Mouse (Mus musculus) stomach, embryonic 16.5 days (tissue): ENCODE results near the gene Nbas. TPM values are rescaled to one million over a fixed set of nuclear protein-coding genes. Genes with fewer than 3 reads are reported as not detected.

Experiments
- ATAC-seq: fragments of 200-750 bp; cut with Nextera tagmentation; 2 replicates; pipeline ENCODE4 v1.8.0; 2017; ENCODE audit warnings: moderate number of reproducible peaks, moderate TSS enrichment; ENCODE audit not compliant: insufficient read depth, low FRiP score
- H3K27ac ChIP-seq: fragments of 300-500 bp; sonication (generic); 2 replicates; pipeline ENCODE4 v1.5.1; 2014; ENCODE audit warnings: low read length
- H3K27me3 ChIP-seq: fragments of 300-500 bp; sonication (generic); 2 replicates; pipeline ENCODE4 v1.6.1; 2014; ENCODE audit warnings: low read length, control low read depth, mixed read lengths; ENCODE audit not compliant: control insufficient read depth, insufficient read depth
- H3K36me3 ChIP-seq: fragments of 300-500 bp; sonication (generic); 2 replicates; pipeline ENCODE4 v1.6.1; 2014; ENCODE audit warnings: low read length; ENCODE audit not compliant: control insufficient read depth, insufficient read depth
- H3K4me1 ChIP-seq: fragments of 300-500 bp; sonication (generic); 2 replicates; pipeline ENCODE4 v1.6.1; 2014; ENCODE audit warnings: low read length, control low read depth, mixed read lengths; ENCODE audit not compliant: control insufficient read depth, insufficient read depth
- H3K4me2 ChIP-seq: fragments of 300-500 bp; sonication (generic); 2 replicates; pipeline ENCODE4 v1.6.1; 2014; ENCODE audit warnings: low read depth, low read length, mixed read lengths
- H3K4me3 ChIP-seq: fragments of 300-500 bp; sonication (generic); replicated peaks from 2 replicates; pipeline ENCODE4 v1.5.1; 2014; ENCODE audit warnings: mild to moderate bottlenecking, low read length
- H3K9ac ChIP-seq: fragments of 300-500 bp; sonication (generic); 2 replicates; pipeline ENCODE4 v1.6.1; 2014; ENCODE audit warnings: low read length
- H3K9me3 ChIP-seq: fragments of 300-500 bp; sonication (generic); replicated peaks from 2 replicates; pipeline ENCODE4 v1.6.1; 2016; ENCODE audit warnings: low read length, control low read depth; ENCODE audit not compliant: control insufficient read depth
- WGBS: fragments of 180-500 bp; shearing (Covaris S2); extraction: QIAGEN DNeasy Blood & Tissue Kit; methylation state at CpG from one replicate; pipeline ENCODE4 v1.1.7; 2014; 5-methylcytosine and 5-hydroxymethylcytosine counted together
- polyA plus RNA-seq: library from polyadenylated mRNA; unstranded; fragments of >200 nt; fragmentation: Nextera tagmentation; extraction: Ambion mirVana; gene quantifications from 2 replicates; pipeline ENCODE4 v1.2.1, GENCODE M21; 2015

Gene Nbas
- 23.6 and 25.6 TPM in 2 replicates for polyA plus RNA-seq

DNA sequence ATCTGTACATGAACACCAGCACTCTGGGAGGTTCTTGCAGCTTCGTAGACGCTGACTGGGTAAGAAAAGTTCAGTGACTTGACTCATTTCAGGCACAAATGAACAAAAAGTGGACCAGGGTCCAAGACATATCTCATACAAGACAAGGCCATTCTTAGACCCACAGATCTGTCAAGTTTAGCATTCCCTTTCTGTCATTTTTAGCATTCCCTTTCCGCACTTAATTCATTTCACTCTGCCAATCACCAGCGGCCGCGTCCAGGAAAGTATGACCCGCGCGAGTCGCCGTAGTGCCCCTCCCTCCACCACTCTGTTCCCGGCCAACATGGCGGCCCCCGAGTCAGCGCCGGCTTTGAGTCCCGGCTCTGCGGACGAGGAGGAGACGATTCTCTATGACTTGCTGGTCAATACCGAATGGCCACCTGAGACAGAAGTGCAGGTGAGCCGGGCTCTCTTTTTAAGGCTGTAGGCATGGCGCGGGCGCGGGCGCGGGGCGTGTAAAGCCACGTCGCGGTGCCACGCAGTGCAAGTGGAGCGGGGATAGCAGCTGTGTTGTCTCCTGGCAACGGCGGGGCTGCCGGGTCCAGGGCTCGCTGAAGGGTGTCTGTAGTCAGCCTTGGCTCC, at the start of gene Nbas:
Gene Nbas, plus strand, starts transcription at position 308 of the 624 bp plus-strand sequence.
- H3K4me1 ChIP-seq, result peaks cover 5% of the 10 kb centered on the region
- WGBS, result 2% methylated on average over 38 of the region's 38 CpGs
- no peaks in the 10 kb centered on the region for H3K9me3 ChIP-seq
- peak; percentile 92 for ATAC-seq
- H3K4me3 ChIP-seq, result peak within 1 kb of the TSS; percentile 98
- peak within 1 kb of the TSS; percentile 94 for H3K9ac ChIP-seq
- 0 out of 2 replicates have a peak within 1 kb of the TSS, but pooled peaks have one; percentile 46 for H3K27ac ChIP-seq
- H3K27me3 ChIP-seq, result no peaks in the 10 kb centered on the region
- H3K36me3 ChIP-seq, result no peaks in the 10 kb centered on the region
- peak within 1 kb of the TSS; percentile 83 for H3K4me2 ChIP-seq

DNA sequence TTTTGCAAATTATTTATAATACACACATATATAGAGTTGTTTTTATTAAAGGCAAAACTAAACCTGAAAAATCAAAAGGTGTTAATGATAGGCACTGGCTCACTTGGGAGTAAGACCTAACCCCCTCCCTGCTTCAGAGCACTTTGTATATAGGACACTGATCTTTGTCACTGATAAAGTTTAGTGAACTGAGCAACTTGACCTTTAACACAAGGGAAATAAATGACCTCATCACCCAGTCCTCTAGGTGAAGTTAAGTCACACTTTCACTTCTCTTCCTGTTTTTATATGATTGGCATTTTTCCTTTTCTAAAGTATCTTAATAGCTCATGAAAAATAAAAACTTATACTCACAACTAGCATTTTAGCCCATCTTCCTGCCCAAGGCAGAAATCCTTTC, 26.5 kb upstream of the Nbas start:
- Histone ChIP-seq H3K4me3 (no peak overlapping the region), H3K27me3 (no peaks in the 10 kb centered on the region), H3K36me3 (peaks cover 27% of the 10 kb centered on the region), H3K9ac (no peak overlapping the region), H3K4me2 (no peak overlapping the region), H3K4me1 (no peaks in the 10 kb centered on the region), H3K27ac (no peak overlapping the region), H3K9me3 (no peaks in the 10 kb centered on the region)
- no peak for ATAC-seq

DNA sequence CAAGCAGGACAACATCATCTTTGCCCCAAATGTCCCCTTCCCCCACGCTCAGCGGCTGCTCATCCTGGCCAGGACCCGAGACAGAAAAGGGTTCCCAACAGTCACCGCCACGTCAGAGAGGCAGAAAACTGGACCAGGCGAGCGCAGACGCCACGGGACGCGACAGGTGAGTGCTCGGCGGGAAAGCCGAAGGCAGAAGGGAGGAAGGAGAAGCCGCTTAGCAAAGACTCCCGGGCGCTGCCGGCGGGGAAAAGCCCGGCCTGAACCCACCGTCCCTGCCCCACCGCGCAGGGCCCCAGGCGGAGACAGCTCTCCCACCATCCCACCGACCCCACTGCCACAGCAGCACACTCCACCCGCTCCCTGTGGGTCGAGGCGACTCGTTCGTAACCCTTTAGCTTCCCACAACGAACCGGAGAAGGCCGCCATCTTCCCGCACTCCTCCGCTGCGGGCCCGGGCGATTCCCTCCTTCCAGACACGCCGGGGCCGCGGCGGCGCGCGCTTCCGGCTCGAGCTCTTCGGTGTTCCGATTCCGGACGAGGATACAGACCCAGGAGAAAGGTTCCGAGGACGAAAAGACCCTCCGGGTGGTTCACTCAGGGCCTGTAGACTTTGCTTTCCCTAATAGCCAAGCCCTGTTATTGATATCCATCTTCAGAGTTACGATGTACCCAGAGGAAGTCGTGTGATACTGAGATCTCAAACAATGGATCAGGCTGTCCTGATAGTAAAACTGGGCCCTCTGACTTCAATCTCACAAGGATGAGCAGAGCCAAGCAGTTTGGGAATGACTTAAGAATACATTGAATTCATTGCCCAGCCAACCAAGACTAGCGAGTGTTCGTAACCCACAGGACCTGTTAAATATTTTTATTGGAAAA, 20.0 kb upstream of the Nbas start, which contains the start of gene Ddx1:
Gene Ddx1, minus strand, starts transcription at position 523 of the 882 bp plus-strand sequence.
- Histone ChIP-seq H3K9ac (peak within 1 kb of the TSS; percentile 96), H3K36me3 (0 out of 2 replicates have a peak, but pooled peaks cover 3% of the 10 kb centered on the region), H3K27ac (peak within 1 kb of the TSS; percentile 86), H3K4me3 (peak within 1 kb of the TSS; percentile 98), H3K27me3 (no peaks in the 10 kb centered on the region), H3K4me2 (peak within 1 kb of the TSS; percentile 65), H3K4me1 (peaks cover 3% of the 10 kb centered on the region; the same call in 1 of the 2 replicates), H3K9me3 (no peaks in the 10 kb centered on the region)
- WGBS, result 3% methylated on average over 58 of the region's 59 CpGs
- ATAC-seq, result peak; percentile 93

DNA sequence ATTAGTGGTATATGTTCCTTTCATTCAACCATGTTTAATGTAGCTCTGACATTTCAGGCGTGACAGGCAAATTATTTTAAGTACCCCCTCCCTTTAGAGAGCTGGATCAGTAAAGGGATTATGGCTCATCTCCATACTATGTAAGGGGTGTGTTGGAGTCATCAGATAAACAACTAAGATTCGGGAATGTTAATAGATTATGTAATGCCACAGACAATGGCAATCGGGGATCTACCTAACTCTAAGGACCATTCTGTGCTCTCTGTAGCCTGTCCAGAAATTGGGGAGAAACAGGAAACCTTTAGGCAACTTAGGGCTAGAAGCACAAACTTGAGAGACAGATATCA, 19.4 kb upstream of the Nbas start:
- Histone ChIP-seq H3K36me3 (0 out of 2 replicates have a peak, but pooled peaks cover under 1% of the 10 kb centered on the region), H3K27ac (no peak overlapping the region), H3K27me3 (no peaks in the 10 kb centered on the region), H3K9ac (peak overlapping the region; percentile 96), H3K4me3 (peak overlapping the region; percentile 98), H3K4me1 (peaks cover 3% of the 10 kb centered on the region; the same call in 1 of the 2 replicates), H3K9me3 (no peaks in the 10 kb centered on the region), H3K4me2 (peak overlapping the region; percentile 65)
- WGBS, result 84% methylated on average over 3 of the region's 3 CpGs
- no peak for ATAC-seq

DNA sequence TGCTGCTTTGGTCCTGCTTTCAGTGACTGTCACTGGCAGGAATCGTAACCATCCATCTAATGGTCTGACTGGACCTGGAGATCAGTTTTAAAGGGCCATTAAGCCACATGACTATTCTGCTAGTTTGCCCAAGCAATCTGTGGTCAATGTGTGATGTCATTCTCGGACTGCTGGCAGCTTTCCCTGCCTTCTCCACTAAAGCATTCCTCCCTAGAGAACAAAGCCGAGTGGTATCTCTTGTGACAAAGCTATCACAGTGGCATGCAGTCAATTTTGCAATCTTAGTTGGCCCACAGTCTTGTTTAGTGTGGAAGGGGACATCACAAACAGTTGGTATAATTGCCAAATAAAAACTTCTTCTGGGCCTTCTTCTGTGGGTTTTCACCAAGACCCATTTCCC, 13.9 kb upstream of the Nbas start:
- Histone ChIP-seq H3K9ac (no peak overlapping the region), H3K4me3 (no peak overlapping the region), H3K9me3 (no peaks in the 10 kb centered on the region), H3K4me1 (no peaks in the 10 kb centered on the region), H3K27me3 (no peaks in the 10 kb centered on the region), H3K27ac (no peak overlapping the region), H3K4me2 (no peak overlapping the region), H3K36me3 (no peaks in the 10 kb centered on the region)
- WGBS, result 46% methylated on average over 3 of the region's 3 CpGs
- ATAC-seq, result no peak

DNA sequence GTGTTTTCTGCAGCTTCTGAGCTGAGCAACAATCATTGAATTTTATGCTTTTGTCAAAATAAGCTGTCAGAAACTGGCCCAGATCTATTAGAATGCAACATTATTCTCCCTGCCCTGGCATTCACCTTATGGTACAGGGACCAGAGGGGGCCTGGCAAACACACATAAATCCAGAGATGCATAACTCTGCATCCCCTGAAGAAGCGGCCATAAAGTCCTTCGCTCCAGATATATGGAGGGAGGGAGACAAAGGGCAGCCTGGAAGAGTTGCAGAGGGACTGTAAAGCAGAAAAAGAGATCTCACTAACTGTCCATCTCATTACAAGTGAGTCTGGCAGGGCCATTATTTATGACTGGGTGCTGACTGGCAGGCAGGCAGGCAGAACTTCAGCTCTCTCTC, 13.2 kb upstream of the Nbas start:
- no peaks in the 10 kb centered on the region for H3K27me3 ChIP-seq
- H3K9ac ChIP-seq, result no peak overlapping the region
- no peaks in the 10 kb centered on the region for H3K4me1 ChIP-seq
- H3K36me3 ChIP-seq, result no peaks in the 10 kb centered on the region
- no peak overlapping the region for H3K27ac ChIP-seq
- H3K9me3 ChIP-seq, result no peaks in the 10 kb centered on the region
- no peak for ATAC-seq
- H3K4me2 ChIP-seq, result no peak overlapping the region
- no peak overlapping the region for H3K4me3 ChIP-seq
- WGBS, result 75% methylated on average over 2 of the region's 2 CpGs

DNA sequence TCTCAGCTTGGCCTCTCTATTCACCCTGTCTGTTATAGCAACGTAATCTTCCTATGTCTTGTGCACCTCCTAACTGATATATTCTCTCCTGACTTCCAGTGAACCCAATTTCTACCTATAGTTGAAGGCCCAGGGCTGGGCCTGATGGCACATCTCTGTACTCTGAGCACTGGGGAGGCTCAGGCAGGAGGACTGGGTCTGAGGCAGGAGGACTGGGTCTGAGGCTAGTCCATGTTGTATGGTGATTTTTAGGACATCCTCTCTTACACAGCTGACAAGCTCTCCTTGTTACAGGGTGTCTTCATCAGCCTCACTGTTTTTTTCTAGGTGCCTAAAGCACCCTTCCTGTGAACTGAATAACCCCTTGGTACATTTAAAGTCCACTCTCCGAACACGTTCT, 521 bp upstream of the Nbas start:
- peak overlapping the region; percentile 83; the same call in 1 of the 2 replicates for H3K4me2 ChIP-seq
- peaks cover 5% of the 10 kb centered on the region for H3K4me1 ChIP-seq
- peak overlapping the region; percentile 98 for H3K4me3 ChIP-seq
- H3K36me3 ChIP-seq, result no peaks in the 10 kb centered on the region
- H3K27me3 ChIP-seq, result no peaks in the 10 kb centered on the region
- ATAC-seq, result peak; percentile 14; the same call in 1 of the 2 replicates
- H3K9me3 ChIP-seq, result no peaks in the 10 kb centered on the region
- H3K9ac ChIP-seq, result peak overlapping the region; percentile 94
- 45% methylated on average over 3 of the region's 3 CpGs for WGBS
- H3K27ac ChIP-seq, result no peak overlapping the region

DNA sequence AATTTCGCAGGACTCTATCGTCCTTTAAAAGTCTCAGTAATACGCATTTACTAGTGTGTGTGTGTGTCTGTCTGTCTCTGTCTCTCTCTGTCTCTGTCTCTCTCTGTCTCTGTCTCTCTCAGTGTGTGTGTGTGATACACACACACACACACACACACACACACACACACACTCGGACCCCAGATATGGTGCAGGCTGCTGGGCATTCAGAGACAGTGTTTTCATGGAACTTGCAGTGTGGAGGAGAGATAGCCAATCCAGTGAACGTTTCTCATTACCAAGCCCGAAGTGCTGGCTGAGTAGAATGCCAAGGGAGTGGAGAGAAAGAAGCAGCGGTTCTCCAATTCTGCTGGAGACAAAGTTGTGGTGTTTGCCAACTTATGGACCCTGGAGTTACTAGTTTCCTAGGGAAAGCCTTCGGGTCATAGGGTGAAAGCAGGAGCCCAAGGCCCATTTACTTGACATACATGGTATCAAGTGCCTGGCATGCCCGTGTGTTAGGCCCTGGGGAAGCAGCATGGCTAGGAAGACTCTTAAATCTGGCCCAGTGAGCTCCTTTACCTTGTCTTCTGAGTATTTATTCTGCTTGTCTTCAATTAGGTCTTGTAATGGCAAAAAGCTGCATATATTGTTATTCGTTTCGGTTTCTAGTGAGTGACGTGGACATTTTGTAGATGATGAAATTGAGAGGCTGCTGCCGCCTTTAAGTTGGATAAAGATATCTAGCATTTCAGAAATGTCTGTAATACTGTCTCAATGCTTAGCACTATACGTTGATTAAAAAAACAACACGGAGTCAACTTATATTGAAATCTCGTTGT, 847 bp downstream of the Nbas start:
- Histone ChIP-seq H3K9ac (peak overlapping the region; percentile 94), H3K36me3 (0 out of 2 replicates have a peak, but pooled peaks cover 4% of the 10 kb centered on the region), H3K9me3 (no peaks in the 10 kb centered on the region), H3K27ac (no peak overlapping the region), H3K4me2 (peak overlapping the region; percentile 83), H3K4me3 (peak overlapping the region; percentile 98), H3K27me3 (no peaks in the 10 kb centered on the region), H3K4me1 (peaks cover 5% of the 10 kb centered on the region)
- ATAC-seq, result no peak
- WGBS, result 45% methylated on average over 16 of the region's 16 CpGs
